Mouse (Mus musculus): ENCODE measurements around the gene 4930522L14Rik.
A peak's percentile ranks its signal among the peaks of the same experiment; 100 is the strongest.
"Not testable (repeated sequence)": the region's sequence is repeated elsewhere in the genome, so short reads cannot be mapped to it uniquely, and the experiment has no call there.

Gene 4930522L14Rik

DNA sequence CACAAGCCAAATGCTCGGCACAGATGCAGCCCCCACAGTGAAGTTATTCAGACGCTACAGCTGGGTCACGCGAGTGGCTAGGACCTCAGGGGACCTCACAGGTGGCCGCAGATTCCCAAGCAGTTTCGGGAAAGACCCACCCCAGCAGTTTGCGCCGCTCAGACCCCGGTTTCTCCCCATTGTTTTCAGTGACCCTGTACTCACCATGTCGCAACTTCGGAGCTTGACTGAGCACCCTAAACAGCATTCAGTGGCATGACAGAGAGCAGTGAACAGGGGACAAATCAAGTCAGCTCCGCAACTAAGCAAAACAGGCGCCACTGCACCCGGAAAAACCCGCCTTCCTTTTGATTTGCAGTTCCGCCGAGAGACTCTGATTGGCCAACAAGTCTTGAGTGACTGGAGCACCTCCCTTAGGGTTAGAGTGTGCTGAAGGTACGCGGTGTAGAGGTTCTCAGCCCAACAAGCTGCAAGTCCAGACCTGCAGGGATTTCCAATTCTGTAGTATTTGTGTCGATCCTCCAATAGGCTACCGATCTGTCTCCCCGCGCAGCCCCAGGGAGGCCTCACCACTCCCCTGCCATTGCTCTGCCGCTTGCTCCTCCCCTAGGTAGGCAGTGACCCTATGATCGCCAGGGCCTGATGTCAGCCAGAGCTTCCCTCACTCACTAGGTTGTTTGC, at the start of gene 4930522L14Rik:
TSS of gene 4930522L14Rik (minus strand) at position 496 of the 681 bp plus-strand sequence.
- DNase-seq (ENCODE audit: low read depth, low spot score): peak; percentile 15

DNA sequence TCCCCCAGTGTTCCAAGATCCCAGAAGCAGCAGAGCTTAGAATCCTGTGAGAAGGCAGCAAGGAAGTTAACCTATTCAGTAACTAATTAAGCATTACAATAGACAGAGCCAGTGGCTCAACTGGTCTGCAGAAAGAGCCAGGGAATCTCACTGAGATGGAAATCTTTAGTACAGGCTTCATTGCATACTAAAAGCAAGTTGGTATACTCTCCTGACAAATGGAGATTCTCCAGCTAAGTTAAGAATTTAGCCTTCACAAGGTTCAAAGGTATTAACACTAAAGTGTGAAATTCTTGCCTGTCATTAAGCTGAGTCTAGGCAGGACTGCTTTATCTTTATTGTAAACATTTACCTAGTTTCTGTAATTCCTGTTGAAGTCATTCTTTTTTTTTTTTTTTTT, 49.8 kb upstream of the 4930522L14Rik start:
- not testable (repeated sequence) for DNase-seq (ENCODE audit: low read depth, low spot score)

DNA sequence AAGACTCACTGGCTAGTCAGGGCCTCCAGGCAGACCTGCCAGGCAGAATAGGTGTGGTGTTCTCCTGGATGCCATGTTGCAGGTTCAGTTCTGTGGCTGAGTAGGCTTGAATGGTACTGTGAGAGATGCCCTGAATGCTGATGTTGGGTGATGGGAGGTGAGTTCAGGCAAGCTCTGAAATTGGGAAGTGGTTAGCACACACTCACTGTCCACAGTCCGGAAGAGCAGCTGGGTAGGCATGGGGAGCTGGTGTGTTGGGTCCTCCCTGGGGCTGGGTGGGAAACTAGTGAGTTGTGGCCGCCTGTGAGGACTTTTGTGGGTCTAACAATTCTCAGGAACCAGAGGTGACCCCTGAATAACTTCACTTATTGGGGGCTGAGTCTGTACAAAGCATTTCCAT, 48.3 kb upstream of the 4930522L14Rik start:
- DNase-seq (ENCODE audit: low read depth, low spot score): not testable (repeated sequence)

DNA sequence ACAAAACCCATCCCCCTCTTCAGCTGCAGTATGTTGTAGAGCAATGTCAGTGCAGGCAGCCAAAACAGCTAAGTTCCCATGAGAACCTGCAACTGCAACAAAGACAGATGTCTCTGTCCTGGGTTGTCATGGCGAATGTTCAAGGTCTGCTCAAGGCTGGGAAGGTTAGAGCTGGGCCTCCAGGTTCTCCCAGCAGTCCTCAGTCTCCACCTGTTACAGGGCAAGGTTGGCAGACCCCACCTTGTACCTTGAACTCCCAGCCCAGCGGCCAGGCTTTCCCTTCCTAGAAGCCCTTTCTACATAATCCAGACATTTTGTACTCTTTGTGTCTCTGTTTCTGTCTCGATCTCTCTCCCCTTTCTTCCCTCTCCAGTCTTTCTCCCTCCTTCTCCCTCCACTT, 45.3 kb upstream of the 4930522L14Rik start:
- not testable (repeated sequence) for DNase-seq (ENCODE audit: low read depth, low spot score)

DNA sequence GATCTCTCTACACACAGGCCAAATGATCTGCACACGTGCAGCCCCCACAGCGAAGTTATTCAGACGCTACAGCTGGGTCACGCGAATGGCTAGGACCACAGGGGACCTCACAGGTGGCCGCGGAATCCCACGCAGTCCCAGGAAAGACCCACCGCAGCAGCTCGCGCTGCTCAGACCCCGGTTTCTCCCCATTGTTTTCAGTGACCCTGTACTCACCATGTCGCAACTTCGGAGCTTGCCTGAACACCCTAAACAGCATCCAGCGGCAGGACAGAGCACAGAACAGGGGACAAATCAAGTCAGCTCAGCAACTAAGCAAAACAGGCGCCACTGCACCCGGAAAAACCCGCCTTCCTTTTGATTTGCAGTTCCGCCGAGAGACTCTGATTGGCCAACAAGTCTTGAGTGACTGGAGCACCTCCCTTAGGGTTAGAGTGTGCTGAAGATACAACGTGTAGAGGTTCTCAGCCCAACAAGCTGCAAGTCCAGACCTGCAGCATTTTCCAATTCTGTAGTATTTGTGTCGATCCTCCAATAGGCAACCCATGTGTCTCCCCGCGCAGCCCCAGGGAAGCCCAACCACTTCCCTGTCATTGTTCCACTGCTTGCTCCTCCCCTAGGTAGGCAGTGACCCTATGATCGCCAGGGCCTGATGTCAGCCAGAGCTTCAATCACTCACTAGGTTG, 44.4 kb upstream of the 4930522L14Rik start:
- peak; percentile 3 for DNase-seq (ENCODE audit: low read depth, low spot score)

DNA sequence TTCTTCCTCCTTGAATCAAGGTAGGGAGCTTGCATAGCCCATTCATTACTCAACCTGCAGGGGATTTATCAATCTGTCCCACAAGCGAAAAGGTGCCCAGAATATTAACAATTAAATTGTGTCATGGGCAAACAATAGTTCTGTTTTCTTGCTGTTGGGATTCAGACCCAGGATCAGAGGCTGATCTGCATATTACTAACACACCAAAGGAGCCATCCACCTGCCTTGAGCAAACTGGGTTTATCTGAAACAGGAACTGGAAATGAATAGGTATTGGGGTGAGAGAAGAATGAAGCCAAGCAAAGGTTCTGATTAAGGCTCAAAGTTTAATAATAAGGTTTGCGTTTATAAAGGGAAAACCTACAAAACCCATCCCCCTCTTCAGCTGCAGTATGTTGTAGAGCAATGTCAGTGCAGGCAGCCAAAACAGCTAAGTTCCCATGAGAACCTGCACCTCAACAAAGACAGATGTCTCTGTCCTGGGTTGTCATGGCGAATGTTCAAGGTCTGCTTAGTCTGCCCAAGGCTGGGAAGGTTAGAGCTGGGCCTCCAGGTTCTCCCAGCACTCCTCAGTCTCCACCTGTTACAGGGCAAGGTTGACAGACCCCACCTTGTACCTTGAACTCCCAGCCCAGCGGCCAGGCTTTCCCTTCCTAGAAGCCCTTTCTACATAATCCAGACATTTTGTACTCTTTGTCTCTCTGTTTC, 541 bp upstream of the 4930522L14Rik start:
- DNase-seq (ENCODE audit: low read depth, low spot score): not testable (repeated sequence)

DNA sequence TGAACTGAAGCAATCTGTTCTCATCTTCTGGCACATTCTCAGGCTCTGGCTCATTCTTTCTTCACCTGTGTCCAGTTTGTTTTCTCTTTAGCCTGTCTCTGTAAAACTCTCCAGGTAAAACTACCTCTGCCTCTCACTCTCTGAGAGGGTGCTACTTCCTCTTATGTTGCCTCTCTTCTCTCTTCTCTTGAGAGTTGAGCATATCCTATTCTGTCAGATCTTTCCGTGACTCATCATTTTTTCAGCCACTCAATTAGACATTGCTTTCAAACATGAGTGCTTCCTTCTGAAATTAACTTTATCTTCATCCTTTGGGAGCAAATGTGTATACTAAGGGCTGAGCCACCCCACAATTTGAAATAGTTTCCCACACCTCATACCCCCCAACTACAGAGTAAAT, 6.6 kb downstream of the 4930522L14Rik start:
- DNase-seq (ENCODE audit: low read depth, low spot score): not testable (repeated sequence)

DNA sequence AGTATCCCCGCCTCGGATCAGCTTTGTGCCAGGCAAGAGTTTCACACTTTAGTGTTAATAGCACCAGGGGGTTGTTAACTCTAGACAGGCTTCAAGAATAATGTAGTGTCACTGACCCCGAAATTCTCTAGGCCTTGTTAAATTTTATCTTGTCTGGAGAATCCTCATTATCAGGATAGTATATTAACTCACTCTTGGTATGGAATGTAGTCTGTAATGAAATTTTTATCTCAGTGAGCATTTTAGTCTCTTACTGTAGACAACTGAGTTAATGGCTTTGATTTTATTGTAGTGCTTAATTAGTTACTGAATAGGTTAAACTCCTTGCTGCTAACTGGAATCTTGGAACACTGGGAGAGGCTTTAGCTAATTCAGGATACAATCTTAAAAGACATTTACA, 34.3 kb downstream of the 4930522L14Rik start:
- not testable (repeated sequence) for DNase-seq (ENCODE audit: low read depth, low spot score)

DNA sequence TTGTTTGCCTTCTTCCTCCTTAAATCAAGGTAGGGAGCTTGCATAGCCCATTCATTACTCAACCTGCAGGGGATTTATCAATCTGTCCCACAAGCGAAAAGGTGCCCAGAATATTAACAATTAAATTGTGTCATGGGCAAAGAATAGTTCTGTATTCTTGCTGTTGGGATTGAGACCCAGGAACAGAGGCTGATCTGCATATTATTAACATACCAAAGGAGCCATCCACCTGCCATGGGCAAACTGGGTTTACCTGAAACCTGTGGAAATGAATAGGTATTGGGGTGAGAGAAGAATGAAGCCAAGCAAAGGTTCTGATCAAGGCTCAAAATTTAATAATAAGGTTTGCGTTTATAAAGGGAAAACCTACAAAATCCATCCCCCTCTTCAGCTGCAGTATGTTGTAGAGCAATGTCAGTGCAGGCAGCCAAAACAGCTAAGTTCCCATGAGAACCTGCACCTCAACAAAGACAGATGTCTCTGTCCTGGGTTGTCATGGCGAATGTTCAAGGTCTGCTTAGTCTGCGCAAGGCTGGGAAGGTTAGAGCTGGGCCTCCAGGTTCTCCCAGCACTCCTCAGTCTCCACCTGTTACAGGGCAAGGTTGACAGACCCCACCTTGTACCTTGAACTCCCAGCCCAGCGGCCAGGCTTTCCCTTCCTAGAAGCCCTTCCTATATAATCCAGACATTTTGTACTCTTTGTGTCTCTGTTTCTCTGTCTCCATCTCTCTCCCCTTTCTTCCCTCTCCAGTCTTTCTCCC, 60.3 kb downstream of the 4930522L14Rik start:
- not testable (repeated sequence) for DNase-seq (ENCODE audit: low read depth, low spot score)

DNA sequence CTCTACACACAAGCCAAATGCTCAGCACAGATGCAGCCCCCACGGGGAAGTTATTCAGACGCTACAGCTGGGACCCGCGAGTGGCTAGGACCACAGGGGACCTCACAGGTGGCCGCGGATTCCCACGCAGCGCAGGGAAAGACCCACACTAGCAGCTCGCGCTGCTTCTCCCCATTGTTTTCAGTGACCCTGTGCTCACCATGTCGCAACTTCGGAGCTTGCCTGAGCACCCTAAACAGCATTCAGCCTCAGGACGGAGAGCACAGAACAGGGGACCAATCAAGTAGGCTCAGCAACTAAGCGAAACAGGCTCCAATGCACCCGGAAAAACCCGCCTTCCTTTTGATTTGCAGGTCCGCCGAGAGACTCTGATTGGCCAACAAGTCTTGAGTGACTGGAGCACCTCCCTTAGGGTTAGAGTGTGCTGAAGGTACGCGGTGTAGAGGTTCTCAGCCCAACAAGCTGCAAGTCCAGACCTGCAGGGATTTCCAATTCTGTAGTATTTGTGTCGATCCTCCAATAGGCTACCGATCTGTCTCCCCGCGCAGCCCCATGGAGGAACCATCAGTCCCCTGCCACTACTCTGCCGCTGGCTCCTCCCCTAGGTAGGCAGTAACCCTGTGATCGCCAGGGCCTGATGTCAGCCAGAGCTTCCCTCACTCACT, 61.0 kb downstream of the 4930522L14Rik start, which contains the start of gene 5430403G16Rik:
TSS of gene 5430403G16Rik (minus strand) at position 505 of the 665 bp plus-strand sequence.
- peak; percentile 83 for DNase-seq (ENCODE audit: low read depth, low spot score)

All from telencephalon, adult 2 months (tissue).